Mouse (Mus musculus): ENCODE data around the gene Angel2. TPM values are rescaled to one million over a fixed set of nuclear protein-coding genes. Genes with fewer than 3 reads are reported as not detected.
"Not testable (repeated sequence)": the region's sequence is repeated elsewhere in the genome, so short reads cannot be mapped to it uniquely, and the experiment has no call there.

Angel2 gene
- polyA plus RNA-seq (2014; fragmentation: Nextera tagmentation; extraction: Ambion mirVana) = 48.2 and 52.7 TPM in 2 replicates

- WGBS = 90% methylated on average over 3 of the region's 3 CpGs
- H3K4me1 ChIP-seq (replicated peaks; ENCODE audit: control insufficient read depth, insufficient read depth, low read length) = peaks cover 17% of the 10 kb centered on the region
- H3K4me3 ChIP-seq (replicated peaks; ENCODE audit: low read length); ATAC-seq (ENCODE audit: low FRiP score); H3K27ac ChIP-seq; H3K9ac ChIP-seq; H3K9me3 ChIP-seq (ENCODE audit: control insufficient read depth, low read length); H3K4me2 ChIP-seq (replicated peaks); DNase-seq (ENCODE audit: low spot score); H3K27me3 ChIP-seq (ENCODE audit: control insufficient read depth, insufficient read depth, low read length); H3K36me3 ChIP-seq (replicated peaks; ENCODE audit: control insufficient read depth, insufficient read depth): not testable (repeated sequence)
Observed at GRCm38 (mm10) chr1:190924812-190925211, at the start of gene Angel2. Gene Angel2 (plus strand): TSS chr1:190925112.

DNA sequence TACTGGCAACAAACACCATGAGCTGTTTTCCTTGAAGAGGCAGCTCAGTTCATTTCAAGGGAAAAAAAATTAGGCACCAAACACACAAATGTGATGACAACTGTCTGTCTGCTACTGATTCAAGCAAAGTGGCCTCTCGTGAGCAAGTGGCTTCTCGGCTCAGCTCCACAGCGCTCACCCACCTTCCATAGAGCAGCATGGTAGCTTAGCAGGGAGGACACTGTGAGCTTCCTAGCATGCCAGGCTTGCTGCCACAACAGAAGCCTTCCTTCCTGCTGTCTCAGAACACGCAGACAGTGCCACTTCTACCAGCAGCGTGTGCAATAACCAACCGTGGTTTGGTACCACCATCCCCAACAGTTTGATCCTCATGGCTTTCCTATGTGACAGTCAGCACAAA lies 49.2 kb upstream of the Angel2 start:
- no peak for DNase-seq (ENCODE audit: low spot score)
- Histone ChIP-seq H3K9me3 (ENCODE audit: control insufficient read depth, low read length) (no peaks in the 10 kb centered on the region), H3K27ac (no peak overlapping the region), H3K4me3 (replicated peaks; ENCODE audit: low read length) (no peak overlapping the region), H3K4me2 (replicated peaks) (no peak overlapping the region), H3K9ac (no peak overlapping the region), H3K27me3 (ENCODE audit: control insufficient read depth, insufficient read depth, low read length) (no peaks in the 10 kb centered on the region), H3K4me1 (replicated peaks; ENCODE audit: control insufficient read depth, insufficient read depth, low read length) (no peaks in the 10 kb centered on the region), H3K36me3 (replicated peaks; ENCODE audit: control insufficient read depth, insufficient read depth) (peaks cover 19% of the 10 kb centered on the region)
- ATAC-seq (ENCODE audit: low FRiP score) = no peak
- 97% methylated on average over 6 of the region's 6 CpGs for WGBS

- no peak for DNase-seq (ENCODE audit: low spot score)
- Histone ChIP-seq H3K9ac (no peak overlapping the region), H3K4me3 (replicated peaks; ENCODE audit: low read length) (no peak overlapping the region), H3K4me1 (replicated peaks; ENCODE audit: control insufficient read depth, insufficient read depth, low read length) (no peaks in the 10 kb centered on the region), H3K27ac (no peak overlapping the region), H3K36me3 (replicated peaks; ENCODE audit: control insufficient read depth, insufficient read depth) (peaks cover 29% of the 10 kb centered on the region), H3K27me3 (ENCODE audit: control insufficient read depth, insufficient read depth, low read length) (no peaks in the 10 kb centered on the region), H3K4me2 (replicated peaks) (no peak overlapping the region), H3K9me3 (ENCODE audit: control insufficient read depth, low read length) (no peaks in the 10 kb centered on the region)
- 91% methylated on average over 6 of the region's 6 CpGs for WGBS
- no peak for ATAC-seq (ENCODE audit: low FRiP score)
Observed at GRCm38 (mm10) chr1:190880638-190881037, 44.3 kb upstream of the Angel2 start.

DNA sequence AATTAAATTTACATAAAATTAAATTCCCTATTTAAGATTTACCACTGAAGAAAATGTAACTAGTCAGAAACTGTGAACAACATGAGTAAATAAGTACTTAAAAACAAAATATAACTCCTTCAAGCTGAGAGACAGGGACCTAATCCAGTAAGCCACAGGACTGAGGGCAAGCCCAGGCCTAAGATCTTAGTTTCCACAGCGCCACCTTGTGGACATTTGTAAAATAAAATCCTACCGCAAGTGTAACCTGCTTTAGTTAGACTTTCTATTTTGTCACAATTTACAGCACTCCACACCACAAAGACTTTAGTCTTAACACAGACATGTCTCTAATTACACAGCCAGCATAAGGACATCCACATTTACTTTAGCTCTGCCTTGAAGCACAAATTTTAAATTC lies 43.5 kb upstream of the Angel2 start:
- WGBS = 4% methylated on average over 2 of the region's 2 CpGs

GRCm38 (mm10) chr1:190886014-190886413 lies 38.9 kb upstream of the Angel2 start:
- WGBS = 90% methylated on average over 4 of the region's 4 CpGs
- Histone ChIP-seq H3K4me1 (replicated peaks; ENCODE audit: control insufficient read depth, insufficient read depth, low read length) (no peaks in the 10 kb centered on the region), H3K9ac (no peak overlapping the region), H3K4me2 (replicated peaks) (no peak overlapping the region), H3K4me3 (replicated peaks; ENCODE audit: low read length) (no peak overlapping the region), H3K27me3 (ENCODE audit: control insufficient read depth, insufficient read depth, low read length) (no peaks in the 10 kb centered on the region), H3K36me3 (replicated peaks; ENCODE audit: control insufficient read depth, insufficient read depth) (peaks cover 57% of the 10 kb centered on the region), H3K9me3 (ENCODE audit: control insufficient read depth, low read length) (no peaks in the 10 kb centered on the region), H3K27ac (no peak overlapping the region)
- no peak for ATAC-seq (ENCODE audit: low FRiP score)
- no peak for DNase-seq (ENCODE audit: low spot score)

More for the DNA sequence above, 43.5 kb upstream of the Angel2 start:
- H3K4me3 ChIP-seq (replicated peaks; ENCODE audit: low read length) = no peak overlapping the region
- no peak overlapping the region for H3K4me2 ChIP-seq (replicated peaks)
- no peaks in the 10 kb centered on the region for H3K9me3 ChIP-seq (ENCODE audit: control insufficient read depth, low read length)
- no peaks in the 10 kb centered on the region for H3K4me1 ChIP-seq (replicated peaks; ENCODE audit: control insufficient read depth, insufficient read depth, low read length)
- H3K27me3 ChIP-seq (ENCODE audit: control insufficient read depth, insufficient read depth, low read length) = no peaks in the 10 kb centered on the region
- peaks cover 28% of the 10 kb centered on the region for H3K36me3 ChIP-seq (replicated peaks; ENCODE audit: control insufficient read depth, insufficient read depth)
- no peak overlapping the region for H3K27ac ChIP-seq
- DNase-seq (ENCODE audit: low spot score) = peak; percentile 91
- no peak overlapping the region for H3K9ac ChIP-seq
- no peak for ATAC-seq (ENCODE audit: low FRiP score)

GRCm38 (mm10) chr1:190888031-190888430 lies 36.9 kb upstream of the Angel2 start:
- DNase-seq (ENCODE audit: low spot score) = no peak
- Histone ChIP-seq H3K4me2 (replicated peaks) (no peak overlapping the region), H3K27ac (no peak overlapping the region), H3K36me3 (replicated peaks; ENCODE audit: control insufficient read depth, insufficient read depth) (peaks cover 66% of the 10 kb centered on the region), H3K9ac (no peak overlapping the region), H3K27me3 (ENCODE audit: control insufficient read depth, insufficient read depth, low read length) (no peaks in the 10 kb centered on the region), H3K9me3 (ENCODE audit: control insufficient read depth, low read length) (no peaks in the 10 kb centered on the region), H3K4me3 (replicated peaks; ENCODE audit: low read length) (no peak overlapping the region), H3K4me1 (replicated peaks; ENCODE audit: control insufficient read depth, insufficient read depth, low read length) (no peaks in the 10 kb centered on the region)
- 92% methylated on average over 2 of the region's 2 CpGs for WGBS
- ATAC-seq (ENCODE audit: low FRiP score) = no peak

DNA sequence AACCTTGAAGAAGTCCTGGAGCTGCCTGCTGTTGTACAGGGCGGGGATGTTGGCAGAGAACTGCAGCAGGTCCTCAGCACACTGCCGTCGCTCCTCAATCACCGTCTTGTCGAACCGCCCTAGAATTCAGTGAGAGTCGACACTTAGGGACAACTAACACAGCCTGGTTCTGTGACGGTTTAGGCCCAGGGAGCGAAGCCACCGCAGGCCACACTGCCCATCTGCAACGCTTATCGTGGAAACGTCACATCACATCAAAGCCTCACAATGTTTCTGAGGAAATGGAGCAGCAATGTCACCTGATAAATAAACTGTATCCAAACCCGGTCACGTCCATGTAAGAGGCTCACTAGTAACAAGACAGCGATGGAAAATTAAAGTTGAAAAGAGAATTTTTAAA lies 36.3 kb upstream of the Angel2 start:
- no peak for DNase-seq (ENCODE audit: low spot score)
- H3K4me1 ChIP-seq (replicated peaks; ENCODE audit: control insufficient read depth, insufficient read depth, low read length) = no peaks in the 10 kb centered on the region
- no peak for ATAC-seq (ENCODE audit: low FRiP score)
- no peak overlapping the region for H3K4me2 ChIP-seq (replicated peaks)
- no peaks in the 10 kb centered on the region for H3K9me3 ChIP-seq (ENCODE audit: control insufficient read depth, low read length)
- H3K9ac ChIP-seq = no peak overlapping the region
- WGBS = 92% methylated on average over 16 of the region's 16 CpGs
- H3K27ac ChIP-seq = no peak overlapping the region
- no peak overlapping the region for H3K4me3 ChIP-seq (replicated peaks; ENCODE audit: low read length)
- H3K36me3 ChIP-seq (replicated peaks; ENCODE audit: control insufficient read depth, insufficient read depth) = peaks cover 60% of the 10 kb centered on the region
- H3K27me3 ChIP-seq (ENCODE audit: control insufficient read depth, insufficient read depth, low read length) = no peaks in the 10 kb centered on the region

DNA sequence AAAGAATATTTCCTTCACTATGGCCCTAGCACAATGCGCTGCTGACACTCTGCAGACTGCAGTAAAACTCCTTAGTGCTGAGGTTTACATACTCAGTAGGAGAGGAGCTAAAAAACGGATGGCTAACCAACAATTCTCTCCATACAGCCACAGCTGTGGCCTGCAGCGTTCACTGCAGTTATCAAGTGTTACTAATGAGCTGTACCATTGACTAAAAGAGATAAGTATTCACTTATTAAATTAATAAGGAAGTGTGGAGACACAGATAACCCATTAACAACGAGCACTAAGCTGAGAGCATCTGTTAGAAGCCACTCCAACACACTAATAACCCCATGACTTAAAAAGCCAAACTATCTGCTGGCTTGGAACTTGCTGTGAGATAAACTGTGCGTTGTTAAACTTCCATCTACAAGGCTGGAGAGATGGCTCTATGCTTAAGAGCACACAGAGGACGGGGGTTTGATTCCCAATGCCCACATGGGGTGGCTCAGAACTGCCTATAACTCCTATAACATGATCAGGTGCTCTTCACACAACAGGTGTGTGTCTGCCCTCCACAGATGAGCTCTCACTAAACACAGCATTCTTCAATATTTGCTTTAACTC lies 31.2 kb upstream of the Angel2 start:
- H3K36me3 ChIP-seq (replicated peaks; ENCODE audit: control insufficient read depth, insufficient read depth) = peaks cover 70% of the 10 kb centered on the region
- H3K4me2 ChIP-seq (replicated peaks) = no peak overlapping the region
- no peaks in the 10 kb centered on the region for H3K27me3 ChIP-seq (ENCODE audit: control insufficient read depth, insufficient read depth, low read length)
- no peak overlapping the region for H3K4me3 ChIP-seq (replicated peaks; ENCODE audit: low read length)
- ATAC-seq (ENCODE audit: low FRiP score) (no peak), DNase-seq (ENCODE audit: low spot score) (no peak)
- no peaks in the 10 kb centered on the region for H3K9me3 ChIP-seq (ENCODE audit: control insufficient read depth, low read length)
- 80% methylated on average over 6 of the region's 6 CpGs for WGBS
- H3K9ac ChIP-seq = no peak overlapping the region
- no peak overlapping the region for H3K27ac ChIP-seq
- no peaks in the 10 kb centered on the region for H3K4me1 ChIP-seq (replicated peaks; ENCODE audit: control insufficient read depth, insufficient read depth, low read length)

DNA sequence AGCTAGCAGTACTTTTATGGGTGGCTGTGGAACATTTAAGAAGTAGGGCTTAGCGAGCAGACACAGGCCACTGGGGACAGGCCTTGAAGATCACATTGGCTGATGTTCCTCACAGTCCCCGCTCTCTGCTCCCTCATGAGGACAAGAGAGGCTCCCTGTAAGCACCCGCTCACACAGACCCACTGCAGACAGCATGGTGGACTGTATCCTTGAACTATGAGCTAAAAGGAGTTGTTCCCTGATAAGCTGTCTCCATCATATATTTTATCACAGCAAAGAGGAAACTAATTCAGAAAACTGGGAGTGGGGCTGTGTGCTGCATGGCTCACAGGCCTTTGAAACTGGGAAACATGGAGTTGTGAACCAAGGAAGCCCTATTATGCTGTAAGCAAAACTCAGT lies 26.7 kb upstream of the Angel2 start:
- H3K36me3 ChIP-seq (replicated peaks; ENCODE audit: control insufficient read depth, insufficient read depth) = peaks cover 49% of the 10 kb centered on the region
- H3K4me3 ChIP-seq (replicated peaks; ENCODE audit: low read length) = no peak overlapping the region
- 96% methylated on average over 3 of the region's 3 CpGs for WGBS
- no peaks in the 10 kb centered on the region for H3K9me3 ChIP-seq (ENCODE audit: control insufficient read depth, low read length)
- ATAC-seq (ENCODE audit: low FRiP score) (no peak), DNase-seq (ENCODE audit: low spot score) (no peak)
- H3K4me1 ChIP-seq (replicated peaks; ENCODE audit: control insufficient read depth, insufficient read depth, low read length) = no peaks in the 10 kb centered on the region
- no peak overlapping the region for H3K4me2 ChIP-seq (replicated peaks)
- H3K27ac ChIP-seq = no peak overlapping the region
- no peaks in the 10 kb centered on the region for H3K27me3 ChIP-seq (ENCODE audit: control insufficient read depth, insufficient read depth, low read length)
- H3K9ac ChIP-seq = no peak overlapping the region

All from hindbrain, embryonic 14.5 days (tissue).